Mouse (Mus musculus): ENCODE results near the gene Ccdc83. TPM values are rescaled to one million over a fixed set of nuclear protein-coding genes. Genes with fewer than 3 reads are reported as not detected.

Gene Ccdc83
- polyA plus RNA-seq, 1 experiment = not detected

DNA sequence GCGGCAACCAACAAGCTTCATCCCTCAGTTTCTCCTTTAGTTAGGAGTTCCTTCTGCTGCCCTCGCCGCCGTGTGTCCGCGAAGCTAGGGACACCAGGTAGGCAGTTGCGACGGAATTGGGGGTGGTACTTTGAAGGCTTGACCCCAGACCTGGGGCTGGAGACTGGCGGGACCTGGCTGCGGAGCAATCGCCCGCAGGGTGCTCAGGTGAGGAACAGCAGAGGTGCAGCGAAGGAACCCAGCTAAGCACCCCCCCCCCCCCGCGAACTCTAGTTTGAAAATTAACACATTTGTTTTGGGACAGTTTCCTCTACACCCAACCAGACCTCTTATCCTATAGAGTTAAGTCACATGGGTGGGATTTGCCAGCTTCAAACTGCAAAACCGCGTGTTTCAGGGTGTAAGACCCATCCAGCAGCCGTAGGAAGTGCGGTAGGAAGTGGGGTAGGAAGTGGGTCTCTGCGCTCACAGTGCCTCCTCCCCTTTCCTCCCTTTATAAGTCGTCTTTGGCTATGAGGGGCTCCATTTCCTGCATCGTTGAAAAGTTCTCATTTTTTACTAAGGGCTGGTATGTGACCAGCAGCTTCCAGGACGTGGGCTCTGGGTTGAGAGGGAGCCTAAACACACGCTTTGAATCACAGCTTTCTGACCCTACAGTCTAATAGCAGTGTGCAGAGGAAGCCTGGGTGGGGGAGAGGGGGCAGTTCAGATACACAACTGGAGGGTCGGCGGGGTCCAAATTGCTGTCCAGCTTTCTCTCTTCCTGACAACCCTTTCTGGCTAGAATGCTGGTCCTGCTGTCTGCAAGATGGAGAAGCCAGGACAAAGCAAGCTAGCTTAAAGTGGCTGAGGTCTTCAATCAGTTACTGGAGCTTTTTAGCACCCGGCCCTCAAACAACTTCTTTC is 37.3 kb upstream of the Ccdc83 start:
- WGBS = 4% methylated on average over 27 of the region's 27 CpGs
- H3K4me1 ChIP-seq (ENCODE audit: control insufficient read depth, insufficient read depth, low read length) = peaks cover 7% of the 10 kb centered on the region
- no peaks in the 10 kb centered on the region for H3K36me3 ChIP-seq (ENCODE audit: control insufficient read depth, insufficient read depth, low read length)
- 0 out of 2 replicates have a peak overlapping the region, but pooled peaks have one; percentile 11 for H3K27ac ChIP-seq (ENCODE audit: insufficient read depth, low read depth, low read length)
- peak overlapping the region; percentile 46 for H3K4me3 ChIP-seq (ENCODE audit: insufficient read depth, low read depth, low read length)
- no peak for TF ChIP-seq POLR2A (IDR thresholded peaks at IDR 0.05; ENCODE audit: low read depth, low read length)
- TF ChIP-seq CTCF (conservative IDR thresholded peaks at IDR 0.05; ENCODE audit: insufficient read depth, insufficient read length, low read depth, low read length) = no peak
- no peak for DNase-seq
- no peaks in the 10 kb centered on the region; the same call in 1 of the 2 replicates for H3K27me3 ChIP-seq (replicated peaks; ENCODE audit: control insufficient read depth, insufficient read depth, low read length)

DNA sequence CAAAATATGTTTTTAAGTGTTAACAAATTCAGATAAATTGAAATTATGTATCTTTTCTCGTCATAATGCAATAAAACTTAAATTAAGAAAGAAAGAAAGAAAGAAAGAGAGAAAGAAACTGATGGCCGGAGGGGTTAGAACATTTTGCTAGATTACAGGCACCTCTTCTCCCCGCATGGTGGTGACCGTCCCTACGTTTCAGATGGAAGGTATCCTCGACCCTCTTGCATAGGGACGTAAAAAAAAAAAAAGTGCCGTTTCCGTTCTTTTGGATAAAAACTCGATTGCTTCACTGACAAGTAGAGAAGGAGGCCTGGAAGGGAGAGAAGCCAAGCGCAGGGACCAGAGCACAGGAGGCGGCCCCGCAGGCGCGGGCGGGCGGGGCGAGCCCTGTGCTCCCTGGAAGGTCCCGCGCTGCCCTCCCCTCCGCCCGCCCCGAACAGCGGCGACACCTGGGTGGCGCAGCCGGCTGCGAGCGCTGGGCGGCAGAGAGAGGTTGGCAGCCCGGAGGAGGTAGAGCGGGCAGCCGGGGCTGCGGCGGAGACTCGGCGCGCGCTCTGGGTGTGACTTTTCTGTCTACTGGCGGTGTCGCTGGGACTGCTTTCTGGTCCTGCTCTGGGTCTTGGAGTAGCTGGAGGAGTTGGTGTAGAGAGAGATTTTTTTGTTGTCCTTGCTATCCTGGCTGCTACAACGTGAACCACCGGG is 36.5 kb upstream of the Ccdc83 start, which contains the start of gene Sytl2:
Gene Sytl2 (plus strand): TSS at position 311 of the 705 bp plus-strand sequence.
- Histone ChIP-seq H3K4me1 (ENCODE audit: control insufficient read depth, insufficient read depth, low read length) (peaks cover 2% of the 10 kb centered on the region), H3K4me3 (ENCODE audit: insufficient read depth, low read depth, low read length) (peak within 1 kb of the TSS; percentile 46), H3K36me3 (ENCODE audit: control insufficient read depth, insufficient read depth, low read length) (no peaks in the 10 kb centered on the region), H3K27ac (ENCODE audit: insufficient read depth, low read depth, low read length) (0 out of 2 replicates have a peak within 1 kb of the TSS, but pooled peaks have one; percentile 11), H3K27me3 (replicated peaks; ENCODE audit: control insufficient read depth, insufficient read depth, low read length) (no peaks in the 10 kb centered on the region; the same call in 1 of the 2 replicates)
- peak; percentile 78 for DNase-seq
- WGBS = 2% methylated on average over 42 of the region's 43 CpGs
- TF ChIP-seq POLR2A (IDR thresholded peaks at IDR 0.05; ENCODE audit: low read depth, low read length) (no peak), CTCF (conservative IDR thresholded peaks at IDR 0.05; ENCODE audit: insufficient read depth, insufficient read length, low read depth, low read length) (no peak)

DNA sequence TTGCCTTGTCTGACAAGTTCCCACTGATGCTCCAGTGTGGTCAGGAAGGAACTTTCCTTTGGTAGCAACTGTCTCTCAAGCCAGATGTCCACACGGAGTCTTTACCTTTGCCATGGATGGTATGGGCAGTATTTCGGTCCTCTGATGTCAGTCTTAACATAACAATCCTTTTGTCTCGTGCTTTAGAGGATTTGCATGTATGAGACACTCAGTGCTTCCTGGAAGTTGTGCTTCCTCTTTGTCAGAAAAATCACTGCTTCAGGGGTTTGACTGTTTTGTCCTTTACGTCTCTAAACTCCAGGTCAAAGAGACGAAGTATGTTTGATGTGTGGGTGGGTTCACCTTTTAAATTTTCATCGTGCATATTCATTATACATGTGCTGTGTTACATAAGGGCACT is 26.3 kb upstream of the Ccdc83 start:
- Histone ChIP-seq H3K27me3 (replicated peaks; ENCODE audit: control insufficient read depth, insufficient read depth, low read length) (no peaks in the 10 kb centered on the region), H3K27ac (ENCODE audit: insufficient read depth, low read depth, low read length) (no peak overlapping the region), H3K36me3 (ENCODE audit: control insufficient read depth, insufficient read depth, low read length) (no peaks in the 10 kb centered on the region), H3K4me1 (ENCODE audit: control insufficient read depth, insufficient read depth, low read length) (no peaks in the 10 kb centered on the region), H3K4me3 (ENCODE audit: insufficient read depth, low read depth, low read length) (no peak overlapping the region)
- DNase-seq = no peak
- 86% methylated on average over 6 of the region's 6 CpGs for whole genome bisulfite sequencing
- no peak for TF ChIP-seq CTCF (conservative IDR thresholded peaks at IDR 0.05; ENCODE audit: insufficient read depth, insufficient read length, low read depth, low read length)
- no peak for TF ChIP-seq POLR2A (IDR thresholded peaks at IDR 0.05; ENCODE audit: low read depth, low read length)

DNA sequence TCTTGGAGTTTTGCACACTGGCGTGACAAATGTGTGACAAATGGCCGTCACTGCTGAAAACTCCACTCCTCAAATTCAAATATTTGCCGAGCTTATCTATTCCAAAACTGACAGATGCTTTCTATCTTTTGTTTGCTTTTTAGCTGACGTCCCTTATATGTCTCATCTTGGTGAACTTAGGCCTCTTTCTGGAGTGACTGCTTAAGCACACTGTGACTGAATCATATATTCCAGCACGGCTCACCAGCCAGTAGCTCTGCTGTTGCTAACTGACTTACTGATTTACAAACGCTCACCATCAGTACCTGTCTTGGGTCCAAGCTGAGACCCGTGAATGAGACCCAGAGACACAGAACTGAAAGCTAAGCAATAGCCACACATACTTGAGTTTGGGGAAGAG is 19.2 kb upstream of the Ccdc83 start:
- no peak for DNase-seq
- no peak for TF ChIP-seq POLR2A (IDR thresholded peaks at IDR 0.05; ENCODE audit: low read depth, low read length)
- Histone ChIP-seq H3K4me3 (ENCODE audit: insufficient read depth, low read depth, low read length) (no peak overlapping the region), H3K27me3 (replicated peaks; ENCODE audit: control insufficient read depth, insufficient read depth, low read length) (no peaks in the 10 kb centered on the region), H3K4me1 (ENCODE audit: control insufficient read depth, insufficient read depth, low read length) (no peaks in the 10 kb centered on the region), H3K36me3 (ENCODE audit: control insufficient read depth, insufficient read depth, low read length) (no peaks in the 10 kb centered on the region), H3K27ac (ENCODE audit: insufficient read depth, low read depth, low read length) (no peak overlapping the region)
- 78% methylated on average over 7 of the region's 7 CpGs for WGBS

DNA sequence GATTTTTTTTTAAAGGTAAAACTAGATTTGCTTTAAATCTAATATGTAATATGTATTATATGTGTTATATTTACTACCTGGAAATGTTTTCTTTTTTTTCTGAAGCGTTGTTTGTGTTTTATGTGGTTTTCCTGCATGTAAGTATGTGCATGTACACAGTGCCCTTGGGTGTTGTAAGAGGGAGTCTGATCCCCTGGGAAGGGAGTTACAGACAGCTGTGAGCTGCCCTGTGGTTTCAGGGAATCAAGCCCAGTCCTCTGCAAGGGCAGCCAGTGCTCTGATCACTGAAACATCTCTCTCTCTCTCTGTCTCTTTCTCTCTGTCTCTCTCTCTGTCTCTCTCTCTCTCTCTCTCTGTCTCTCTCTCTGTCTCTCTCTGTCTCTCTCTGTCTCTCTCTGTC is 17.2 kb upstream of the Ccdc83 start:
- WGBS = 74% methylated on average over 1 of the region's 1 CpGs
- H3K4me3 ChIP-seq (ENCODE audit: insufficient read depth, low read depth, low read length) = no peak overlapping the region
- H3K27me3 ChIP-seq (replicated peaks; ENCODE audit: control insufficient read depth, insufficient read depth, low read length) = no peaks in the 10 kb centered on the region
- no peaks in the 10 kb centered on the region for H3K36me3 ChIP-seq (ENCODE audit: control insufficient read depth, insufficient read depth, low read length)
- no peaks in the 10 kb centered on the region for H3K4me1 ChIP-seq (ENCODE audit: control insufficient read depth, insufficient read depth, low read length)
- TF ChIP-seq POLR2A (IDR thresholded peaks at IDR 0.05; ENCODE audit: low read depth, low read length) (no peak), CTCF (conservative IDR thresholded peaks at IDR 0.05; ENCODE audit: insufficient read depth, insufficient read length, low read depth, low read length) (no peak)
- DNase-seq = no peak
- no peak overlapping the region for H3K27ac ChIP-seq (ENCODE audit: insufficient read depth, low read depth, low read length)

DNA sequence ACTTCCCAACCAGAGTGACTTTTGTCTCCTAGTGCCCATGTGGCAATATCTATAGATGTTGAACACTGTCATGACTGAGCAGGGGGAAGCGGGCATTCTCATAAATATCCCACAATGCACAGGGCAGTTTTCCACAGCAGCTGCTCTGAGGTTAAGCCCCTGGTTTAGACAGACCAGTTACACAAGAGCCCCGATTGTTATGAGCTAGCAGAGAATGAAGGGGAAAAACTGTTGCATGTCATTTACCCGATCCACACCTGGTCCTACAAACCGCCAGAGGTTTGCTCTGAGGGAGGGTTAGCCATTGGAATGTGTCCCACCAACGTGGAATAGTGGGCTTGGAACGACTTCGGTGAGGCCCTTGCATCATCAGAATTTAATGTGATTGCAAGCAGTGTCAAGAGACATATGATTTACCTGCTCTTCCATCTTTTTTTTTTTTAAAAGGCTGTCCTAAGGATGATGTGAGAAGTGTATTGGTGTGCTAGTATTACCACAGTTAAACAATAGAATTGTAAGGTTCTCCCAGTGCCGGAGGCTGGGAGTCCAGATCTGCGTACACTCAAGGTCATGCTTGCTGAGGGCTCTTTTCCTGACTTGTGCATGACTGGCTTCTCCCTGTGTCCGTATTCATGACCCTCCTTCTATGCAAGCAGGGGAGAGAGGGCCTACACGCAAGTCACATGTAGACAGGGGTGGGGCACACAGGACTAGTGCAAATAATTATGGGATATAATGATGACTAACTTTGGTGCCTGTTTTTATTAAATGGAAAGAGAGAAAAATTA is 16.4 kb upstream of the Ccdc83 start:
- Histone ChIP-seq H3K4me3 (ENCODE audit: insufficient read depth, low read depth, low read length) (no peak overlapping the region), H3K36me3 (ENCODE audit: control insufficient read depth, insufficient read depth, low read length) (no peaks in the 10 kb centered on the region), H3K27me3 (replicated peaks; ENCODE audit: control insufficient read depth, insufficient read depth, low read length) (no peaks in the 10 kb centered on the region), H3K27ac (ENCODE audit: insufficient read depth, low read depth, low read length) (no peak overlapping the region), H3K4me1 (ENCODE audit: control insufficient read depth, insufficient read depth, low read length) (no peaks in the 10 kb centered on the region; the same call in 1 of the 2 replicates)
- WGBS = 72% methylated on average over 11 of the region's 11 CpGs
- DNase-seq = no peak
- TF ChIP-seq CTCF (conservative IDR thresholded peaks at IDR 0.05; ENCODE audit: insufficient read depth, insufficient read length, low read depth, low read length) (no peak), POLR2A (IDR thresholded peaks at IDR 0.05; ENCODE audit: low read depth, low read length) (no peak)

All from kidney, adult 2 months (tissue).